In genomic region chr8:119925428-119925827, GRCm38 (mm10) we compare ENCODE assay signal across 28 mouse cellular contexts. TPM values are rescaled to one million over a fixed set of nuclear protein-coding genes. Genes with fewer than 3 reads are reported as not detected.
DNase-seq lines count a peak whose midpoint lies in the region; ATAC-seq and TF ChIP-seq lines count a peak whose summit lies in the region.
"Had no signal": no experiment of that assay in that cellular context is flagged by ENCODE, and none has a peak within 500 bp of the region (broad histone marks: within the 10 kb centered on the region; RNA-seq: fewer than 3 reads in every experiment).

No protein-coding gene starts in this region.

- TF ChIP-seq EP300 in heart, postnatal 0 days (IDR thresholded peaks at IDR 0.05; ENCODE audit: low read depth), result no peak

- H3K9ac ChIP-seq in heart, postnatal 0 days (replicated peaks; ENCODE audit: low read depth, low read length), result no peak overlapping the region
- no peak overlapping the region for H3K9ac ChIP-seq in liver, embryonic 15.5 days
- H3K9ac ChIP-seq in liver, embryonic 11.5 days (ENCODE audit: low read depth, low read length), result no peak overlapping the region
- H3K9ac ChIP-seq: hindbrain, embryonic 12.5 days; hindbrain, embryonic 15.5 days had no signal

- no peak for TF ChIP-seq CTCF in heart, postnatal 0 days (IDR thresholded peaks at IDR 0.05; ENCODE audit: low read depth)

- H3K27ac ChIP-seq in heart, postnatal 0 days (ENCODE audit: low read depth), result peak overlapping the region; percentile 36; the same call in 1 of the 2 replicates
- peak overlapping the region; percentile 19; the same call in 1 of the 2 replicates for H3K27ac ChIP-seq in liver, embryonic 15.5 days (replicated peaks)
- H3K27ac ChIP-seq in liver, embryonic 11.5 days (ENCODE audit: low read depth, low read length), result no peak overlapping the region
- H3K27ac ChIP-seq: gastrocnemius, adult 2 months; hindbrain, embryonic 12.5 days; hindbrain, embryonic 15.5 days had no signal

- no peak overlapping the region for H3K4me2 ChIP-seq in heart, postnatal 0 days (ENCODE audit: low read depth, low read length)
- H3K4me2 ChIP-seq in liver, embryonic 15.5 days, result no peak overlapping the region
- no peak overlapping the region for H3K4me2 ChIP-seq in liver, embryonic 11.5 days
- H3K4me2 ChIP-seq: hindbrain, embryonic 12.5 days; hindbrain, embryonic 15.5 days had no signal

- intact Hi-C loops in heart, postnatal 25 days (cut with DNase I), result loop anchor here (10.0 kb wide), 2 partner anchors 81 to 241 kb away; partner anchors contain the start of gene Cotl1

- H3K27me3 ChIP-seq in heart, postnatal 0 days (ENCODE audit: control insufficient read depth, insufficient read depth, low read length), result no peaks in the 10 kb centered on the region
- H3K27me3 ChIP-seq in liver, embryonic 15.5 days, result no peaks in the 10 kb centered on the region
- no peaks in the 10 kb centered on the region for H3K27me3 ChIP-seq in liver, embryonic 11.5 days (replicated peaks; ENCODE audit: control insufficient read depth, insufficient read depth, low read length)
- H3K27me3 ChIP-seq: CH12.LX; hindbrain, embryonic 12.5 days; hindbrain, embryonic 15.5 days; Patski had no signal

- H3K36me3 ChIP-seq in heart, postnatal 0 days (replicated peaks; ENCODE audit: control insufficient read depth, insufficient read depth, low read length), result no peaks in the 10 kb centered on the region
- H3K36me3 ChIP-seq in liver, embryonic 15.5 days (replicated peaks), result peaks cover 13% of the 10 kb centered on the region; the same call in 1 of the 2 replicates
- no peaks in the 10 kb centered on the region for H3K36me3 ChIP-seq in liver, embryonic 11.5 days (ENCODE audit: control insufficient read depth, insufficient read depth, low read length)
- H3K36me3 ChIP-seq: hindbrain, embryonic 12.5 days; hindbrain, embryonic 15.5 days had no signal

- no peak for DNase-seq in frontal cortex, postnatal 25 days (ENCODE audit: low spot score in 2 of 2)
- no peak for DNase-seq in heart, postnatal 0 days (ENCODE audit: low spot score)
- no peak for DNase-seq in heart, postnatal 25 days (ENCODE audit: low spot score)
- DNase-seq in liver, embryonic 11.5 days (ENCODE audit: low spot score), result no peak
- no peak for DNase-seq in embryo, embryonic 11 days
- DNase-seq: adrenal gland, postnatal 10 days; adrenal gland, postnatal 36 days; B cell, adult 2 months; cerebellum, adult 11-12 months; cerebellum, adult 8-10 months; cerebellum, postnatal 10 days; cerebellum, postnatal 36 days; gastrocnemius, adult 2 months; gastrocnemius, postnatal 14 days; heart, adult 11 months; heart, postnatal 10 days had no signal

- WGBS in heart, postnatal 0 days, result 89% methylated on average over 4 of the region's 4 CpGs
- WGBS in liver, embryonic 15.5 days (ENCODE audit: insufficient replicate concordance), result 81% methylated on average over 4 of the region's 4 CpGs
- WGBS in liver, embryonic 11.5 days, result 89% methylated on average over 4 of the region's 4 CpGs

- peak; percentile 68 for ATAC-seq in frontal cortex, adult (ENCODE audit: low TSS enrichment)
- ATAC-seq in heart, postnatal 0 days (ENCODE audit: insufficient read depth, low read depth), result no peak
- no peak for ATAC-seq in liver, embryonic 15.5 days (ENCODE audit: insufficient read depth)
- no peak for ATAC-seq in liver, embryonic 11.5 days (replicated peaks; ENCODE audit: low FRiP score)
- ATAC-seq: forebrain, embryonic 14.5 days; intestine, postnatal 0 days; Patski had no signal

- H3K4me3 ChIP-seq in heart, postnatal 0 days (ENCODE audit: low read depth, low read length), result no peak overlapping the region
- no peak overlapping the region for H3K4me3 ChIP-seq in liver, embryonic 15.5 days (replicated peaks)
- H3K4me3 ChIP-seq in liver, embryonic 11.5 days (ENCODE audit: low read depth, low read length), result no peak overlapping the region
- H3K4me3 ChIP-seq: gastrocnemius, adult 2 months; hindbrain, embryonic 12.5 days; hindbrain, embryonic 15.5 days had no signal

- no peaks in the 10 kb centered on the region for H3K9me3 ChIP-seq in heart, postnatal 0 days (replicated peaks; ENCODE audit: control insufficient read depth, low read length)
- no peaks in the 10 kb centered on the region for H3K9me3 ChIP-seq in liver, embryonic 15.5 days (replicated peaks)
- H3K9me3 ChIP-seq in liver, embryonic 11.5 days (ENCODE audit: control insufficient read depth, low read length), result no peaks in the 10 kb centered on the region
- H3K9me3 ChIP-seq: G1E; hindbrain, embryonic 12.5 days; hindbrain, embryonic 15.5 days had no signal

- peaks cover 18% of the 10 kb centered on the region; the same call in 1 of the 2 replicates for H3K4me1 ChIP-seq in heart, postnatal 0 days (ENCODE audit: control insufficient read depth, insufficient read depth)
- H3K4me1 ChIP-seq in liver, embryonic 15.5 days (replicated peaks), result peaks cover 74% of the 10 kb centered on the region
- H3K4me1 ChIP-seq in liver, embryonic 11.5 days (replicated peaks; ENCODE audit: control insufficient read depth, insufficient read depth, low read length), result peaks cover 37% of the 10 kb centered on the region

RNA-seq across cellular contexts. Expression of gene Gm20388, which starts 14.8 kb away (rescaled TPM):
- total RNA-seq in heart, postnatal 0 days (2014; rRNA removed; ENCODE audit: low replicate concordance), result 17.3 and 29.1 TPM in 2 replicates
- polyA plus RNA-seq in heart, postnatal 0 days (2015; fragmentation: Nextera tagmentation; extraction: Ambion mirVana), result not detected in 2 replicates
- 1 to 10 TPM in 1 of 2 experiments, not detected in 1; 2.7 TPM for total RNA-seq in heart, postnatal 25 days (2021)
- polyA plus RNA-seq in liver, embryonic 15.5 days (2015; fragmentation: Nextera tagmentation; extraction: Ambion mirVana), result 3.0 TPM in 1 of 2 replicates, not detected in the other
- 1.4 and 5.3 TPM in 2 replicates for polyA plus RNA-seq in liver, embryonic 11.5 days (2014; fragmentation: Nextera tagmentation; extraction: Ambion mirVana)
- polyA plus RNA-seq: embryonic facial prominence, embryonic 14.5 days; forebrain, embryonic 11.5 days; heart, embryonic 14.5 days; hindbrain, embryonic 12.5 days; intestine, postnatal 0 days had no signal

RNA-seq across cellular contexts. Expression of gene Usp10, which starts 15.3 kb away (rescaled TPM):
- total RNA-seq in heart, postnatal 0 days (2014; rRNA removed; ENCODE audit: low replicate concordance), result 36.6 and 44.0 TPM in 2 replicates
- polyA plus RNA-seq in heart, postnatal 0 days (2015; fragmentation: Nextera tagmentation; extraction: Ambion mirVana), result 47.7 and 54.9 TPM in 2 replicates
- 10 to 100 TPM; 44.4 to 44.8 TPM for total RNA-seq in heart, postnatal 25 days (2021)
- 76.7 and 91.5 TPM in 2 replicates for polyA plus RNA-seq in liver, embryonic 15.5 days (2015; fragmentation: Nextera tagmentation; extraction: Ambion mirVana)
- 175 and 190 TPM in 2 replicates for polyA plus RNA-seq in liver, embryonic 11.5 days (2014; fragmentation: Nextera tagmentation; extraction: Ambion mirVana)
